Mouse (Mus musculus) stomach, postnatal 0 days (tissue): ENCODE measurements around the gene Ctdspl.

Experiments
- CTCF ChIP-seq: IDR thresholded peaks from 2 replicates; pipeline ENCODE4 v1.5.1; 2016; ENCODE audit warnings: antibody characterized with exemption, low read depth, mild to moderate bottlenecking, moderate library complexity
- EP300 ChIP-seq: optimal IDR thresholded peaks from 2 replicates; pipeline ENCODE3; 2016; ENCODE audit warnings: antibody characterized with exemption

DNA sequence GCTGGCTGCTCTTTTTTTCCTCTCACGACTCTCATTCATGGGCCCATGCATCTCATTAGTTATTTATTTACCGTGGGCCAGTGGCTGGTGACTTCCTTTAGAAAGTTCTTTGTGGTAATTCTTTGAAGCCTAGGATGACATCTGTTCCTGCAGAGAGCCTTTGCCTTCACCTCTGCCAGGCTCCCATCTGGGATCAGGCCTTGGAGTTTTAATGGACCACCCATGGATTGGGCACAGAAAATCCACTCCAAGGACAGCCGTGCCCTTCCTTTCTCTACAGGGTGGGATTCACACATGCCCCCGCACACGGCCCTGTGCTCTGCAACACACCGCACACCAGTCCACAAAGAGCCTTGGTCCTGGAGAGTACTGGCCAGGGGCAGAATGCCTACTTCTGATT lies 24.3 kb upstream of the Ctdspl start:
- TF ChIP-seq EP300 (no peak), CTCF (no peak)
